Mouse (Mus musculus) frontal cortex, postnatal 25 days (tissue): ENCODE data around the gene Eme2.

Experiments used
- DNase-seq, 2 experiments: peaks; one replicate each; pipeline ENCODE4 v3.0.0; 2022; ENCODE audit warnings: low spot score in 2 of 2

Gene Eme2

DNA sequence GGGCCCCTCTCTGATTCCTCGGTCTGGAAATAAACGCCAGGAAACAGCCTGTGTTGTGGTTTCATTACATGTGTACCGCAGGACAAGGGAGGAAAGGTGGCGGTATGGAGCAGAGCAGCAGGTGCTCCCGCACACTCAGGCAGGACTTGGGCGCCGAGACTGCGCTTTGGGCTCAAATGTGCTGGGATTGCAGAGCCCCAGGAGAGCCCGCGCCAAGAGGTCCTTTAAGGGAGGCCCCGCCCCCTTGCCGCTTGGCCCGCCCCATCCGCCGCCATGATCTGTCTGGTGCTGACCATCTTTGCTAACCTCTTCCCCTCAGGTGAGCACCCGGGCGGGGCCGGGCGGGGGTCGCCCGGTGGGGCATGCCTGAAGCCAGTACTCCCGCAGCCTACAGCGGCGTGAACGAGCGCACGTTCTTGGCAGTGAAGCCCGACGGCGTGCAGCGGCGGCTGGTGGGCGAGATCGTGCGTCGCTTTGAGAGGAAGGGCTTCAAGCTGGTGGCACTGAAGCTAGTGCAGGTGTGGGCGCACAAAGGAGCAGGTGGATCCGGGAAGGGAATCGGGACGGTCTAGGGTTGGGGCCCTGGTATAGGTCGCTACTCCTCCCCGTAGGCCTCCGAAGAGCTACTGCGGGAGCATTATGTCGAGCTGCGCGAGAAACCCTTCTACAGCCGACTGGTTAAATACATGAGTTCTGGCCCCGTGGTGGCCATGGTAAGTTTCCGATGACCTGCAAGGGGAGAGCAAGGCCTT is 1.5 kb upstream of the Eme2 start, which contains the start of gene Nme3:
Gene Nme3, plus strand, starts transcription at position 260 of the 752 bp plus-strand sequence.
- DNase-seq, result peak in 1 of 2 experiments; percentile 58

DNA sequence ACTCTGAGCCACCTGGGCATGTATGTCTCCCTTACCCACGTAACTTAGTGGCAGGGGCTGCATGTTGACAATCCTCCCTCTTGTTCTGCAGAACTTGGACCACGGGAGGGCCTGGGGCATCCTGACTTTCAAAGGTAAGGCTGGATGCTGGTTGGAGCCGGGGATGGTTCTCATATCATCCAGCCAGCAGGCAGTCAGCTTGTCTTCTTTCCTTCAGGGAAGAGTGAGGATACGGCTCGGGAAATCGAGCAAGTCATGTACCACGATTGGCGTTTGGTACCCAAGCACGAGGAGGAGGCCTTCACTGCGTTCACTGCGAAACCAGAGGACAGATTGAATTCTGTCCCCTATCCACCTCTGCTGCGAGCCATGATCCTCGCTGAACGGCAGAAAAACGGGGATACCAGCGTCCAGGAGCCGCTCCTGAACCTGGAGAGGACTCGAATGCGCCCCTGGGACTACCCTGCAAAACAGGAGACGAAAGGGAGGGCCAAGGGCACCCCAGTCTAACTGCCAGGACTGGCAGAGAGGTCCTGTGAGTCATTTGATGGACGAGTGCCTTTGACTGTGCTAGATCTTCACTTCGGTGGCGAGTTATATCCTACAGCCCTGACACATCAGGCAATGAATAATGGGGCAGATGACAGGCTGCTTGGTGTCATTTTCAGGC is 819 bp upstream of the Eme2 start:
- no peak for DNase-seq

GRCm38 (mm10) chr17:24894061-24894994 is 559 bp downstream of the Eme2 start:
- DNase-seq, result no peak

GRCm38 (mm10) chr17:24893276-24893675 is 1.6 kb downstream of the Eme2 start:
- DNase-seq, result no peak

- no peak for DNase-seq
These were observed 2.1 kb downstream of the Eme2 start for GRCm38 (mm10) chr17:24892785-24893184.

- no peak for DNase-seq
These were observed 3.6 kb downstream of the Eme2 start for GRCm38 (mm10) chr17:24891321-24891720.

- no peak for DNase-seq
These were observed 4.5 kb downstream of the Eme2 start for GRCm38 (mm10) chr17:24890151-24891092.

DNA sequence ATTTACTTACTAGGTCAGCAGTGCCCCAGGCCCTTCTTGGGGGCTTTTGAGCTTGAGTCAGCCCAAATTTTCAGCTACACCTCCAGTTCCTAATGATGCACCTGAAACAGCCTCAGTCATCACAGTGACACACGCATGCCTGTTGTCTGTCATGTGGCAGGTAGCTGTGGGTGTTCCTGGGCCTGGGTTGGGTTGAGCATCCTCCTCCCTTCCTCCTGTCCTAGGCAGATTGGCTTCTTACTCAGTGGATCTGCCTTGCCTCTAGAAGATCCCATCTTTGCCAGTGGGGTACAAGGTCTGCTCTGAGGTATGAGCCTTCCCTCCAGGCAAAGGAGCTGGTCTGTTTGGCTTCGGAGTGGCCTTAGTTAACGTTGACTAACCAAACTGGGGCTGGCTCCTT is 6.0 kb downstream of the Eme2 start:
- DNase-seq, result no peak

DNA sequence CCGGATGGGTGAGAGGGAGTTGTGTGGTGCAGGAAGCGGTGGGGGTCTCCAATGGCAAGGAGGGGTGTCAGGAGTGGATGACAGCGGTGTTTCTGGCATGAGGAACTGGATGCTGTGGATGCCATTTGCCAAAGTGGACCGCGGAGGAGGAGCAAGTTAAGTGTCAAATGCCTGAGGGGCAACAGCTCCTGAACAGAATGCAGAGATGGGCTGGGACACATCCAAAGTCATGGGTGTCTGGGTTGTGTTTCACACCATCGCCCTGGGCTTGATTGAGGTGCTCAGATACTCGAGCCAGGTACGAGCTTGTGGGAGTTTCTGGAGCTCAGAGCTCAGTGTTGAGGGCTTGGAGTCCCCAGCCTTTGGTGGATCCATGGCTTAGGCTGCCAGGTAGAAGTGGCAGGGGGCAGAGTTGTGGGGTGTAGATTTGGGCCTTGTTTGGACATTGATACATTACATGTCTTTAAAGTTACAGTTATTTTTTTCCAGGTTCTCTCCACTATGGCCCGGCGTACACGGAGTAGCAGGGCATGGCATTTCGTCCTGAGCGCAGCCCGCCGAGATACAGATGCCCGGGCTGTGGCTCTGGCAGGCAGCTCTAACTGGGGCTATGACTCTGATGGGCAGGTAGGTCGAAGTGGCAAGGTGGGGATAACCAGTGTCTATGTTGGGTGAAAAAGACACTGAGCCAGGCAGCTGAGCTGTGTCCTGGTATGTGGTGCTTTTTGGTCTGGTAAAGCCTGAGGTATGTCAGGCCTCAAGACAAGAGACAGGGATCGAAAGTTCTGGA is 7.4 kb downstream of the Eme2 start:
- no peak for DNase-seq

DNA sequence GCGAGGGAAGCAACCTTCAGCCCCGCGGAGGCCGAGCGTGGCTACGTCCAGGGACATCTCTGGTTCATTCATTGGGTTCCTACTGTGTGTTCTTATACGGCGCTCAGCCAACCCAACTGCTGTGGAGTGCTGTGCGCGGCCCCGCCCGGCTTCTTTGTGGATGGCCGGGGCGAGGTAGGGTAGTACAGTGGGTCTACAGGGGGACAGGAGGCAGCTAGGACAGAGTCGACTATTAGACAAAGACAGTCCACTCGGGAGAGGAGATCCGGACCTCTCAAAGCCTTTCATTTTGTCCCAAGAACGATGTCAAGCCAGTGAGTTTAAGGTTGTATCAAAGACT is 8.0 kb downstream of the Eme2 start:
- DNase-seq, result no peak

DNA sequence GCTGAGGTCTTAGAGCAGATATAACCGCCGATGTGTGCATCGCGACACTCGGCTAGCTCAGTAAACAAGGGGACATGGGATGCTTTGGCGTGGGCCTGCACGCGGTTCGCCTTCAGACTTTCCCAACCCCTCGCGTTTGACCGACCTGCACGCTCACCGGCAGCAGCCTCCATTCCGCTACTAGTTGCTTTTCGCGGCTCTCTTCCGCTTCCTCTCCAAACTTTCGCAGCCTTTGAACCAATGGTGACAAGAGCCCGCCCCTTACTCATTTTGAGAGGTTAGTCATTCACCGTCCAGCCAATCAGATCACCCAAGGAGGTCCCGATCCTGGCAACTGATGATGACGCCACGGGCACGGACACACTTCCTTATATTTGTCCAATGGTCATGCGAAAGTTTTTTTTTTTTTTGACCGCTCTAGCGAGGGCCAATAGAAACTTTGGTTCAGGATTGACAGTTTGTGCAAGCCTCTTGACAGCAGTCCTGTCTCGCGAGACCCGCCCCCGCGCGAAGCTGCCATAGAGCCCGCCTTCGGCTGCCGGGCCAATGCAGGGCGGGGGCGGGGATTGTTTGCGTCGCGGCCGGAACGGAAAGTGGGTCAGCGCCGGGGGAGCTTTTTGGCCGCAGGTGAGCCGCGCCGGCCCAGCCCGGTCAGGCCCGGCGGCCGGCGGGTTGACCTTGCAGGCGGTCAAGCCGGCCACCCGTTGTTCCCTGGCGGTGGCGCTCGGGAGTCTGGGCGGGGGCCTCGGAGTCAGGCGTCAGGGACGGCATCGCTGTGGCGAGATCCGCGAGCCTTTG is 8.6 kb downstream of the Eme2 start, which contains the start of the genes Nubp2 and Spsb3:
Gene Nubp2, minus strand, starts transcription at position 216 of the 798 bp plus-strand sequence.
Gene Spsb3, plus strand, starts transcription at position 510 of the 798 bp plus-strand sequence.
- peak; percentile 93 to 95 for DNase-seq

GRCm38 (mm10) chr17:24885356-24886133 is 9.3 kb downstream of the Eme2 start:
- no peak for DNase-seq

DNA sequence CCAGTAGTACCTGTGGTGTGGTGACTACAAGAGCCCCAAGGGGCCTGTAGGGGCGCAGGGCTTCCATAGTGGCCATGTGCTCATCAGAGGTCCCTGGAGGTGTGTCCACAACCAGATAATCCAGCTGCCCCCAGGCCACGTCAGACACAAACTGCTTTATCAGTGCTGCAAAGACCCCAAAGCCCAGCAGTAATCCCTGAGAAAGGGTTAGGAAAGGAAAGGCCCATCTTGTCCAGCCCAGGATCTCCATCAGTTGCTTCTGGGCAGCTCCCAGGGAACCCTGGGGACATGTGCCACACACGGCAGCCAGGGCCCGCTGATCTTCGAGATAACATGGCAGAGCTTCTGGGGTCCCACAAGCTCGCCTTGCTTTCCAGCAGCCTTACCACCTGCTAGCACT is 10.5 kb downstream of the Eme2 start:
- DNase-seq, result no peak

DNA sequence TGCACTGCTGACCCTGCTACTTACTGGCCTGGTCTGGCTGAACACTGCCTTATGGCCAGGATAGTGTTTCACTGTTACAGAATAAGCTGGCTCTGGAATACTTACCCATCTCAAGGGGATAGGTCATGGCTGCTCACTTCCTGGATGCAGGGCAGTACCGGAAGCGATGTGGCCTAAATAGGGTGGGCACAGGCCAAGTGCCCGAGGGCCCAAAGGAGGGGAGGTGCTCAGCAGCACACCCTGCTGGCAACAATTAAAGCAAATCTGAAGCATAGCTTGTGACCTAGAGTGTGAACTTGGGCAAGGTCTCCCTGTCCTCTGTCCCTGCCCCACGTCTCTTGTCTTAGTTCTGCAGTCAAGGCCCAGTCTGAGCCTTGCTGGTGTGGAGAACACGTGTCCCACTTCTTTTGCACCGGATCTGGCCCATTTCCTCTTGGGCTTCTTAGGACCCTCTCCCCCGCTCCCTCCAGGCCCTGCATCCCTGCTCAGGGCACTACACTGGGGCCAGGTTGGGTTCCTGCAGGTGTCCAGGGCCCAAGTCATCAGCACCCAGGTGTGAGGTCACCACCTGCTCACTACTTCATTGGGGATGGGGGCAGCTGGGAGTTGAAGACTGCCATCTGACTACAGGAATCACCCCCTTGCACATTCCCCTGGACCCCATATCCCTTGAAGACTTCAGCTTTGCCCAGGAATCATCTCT is 13.0 kb downstream of the Eme2 start:
- DNase-seq, result no peak

GRCm38 (mm10) chr17:24878531-24878930 is 16.4 kb downstream of the Eme2 start:
- no peak for DNase-seq

DNA sequence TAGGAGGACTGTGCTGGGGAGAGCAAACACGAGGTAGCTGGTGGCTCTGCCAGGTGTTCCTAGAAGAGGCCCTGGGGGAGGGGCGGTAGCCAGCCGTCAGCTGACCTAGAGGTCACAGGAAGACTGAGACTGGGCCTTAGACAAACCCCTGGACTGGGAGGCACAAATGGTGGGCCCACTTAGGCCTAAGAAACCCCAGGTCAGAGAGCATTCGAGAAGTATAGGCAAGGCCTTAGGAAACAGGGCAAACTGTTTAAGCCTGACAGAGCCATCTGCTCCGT is 16.8 kb downstream of the Eme2 start:
- DNase-seq, result no peak

GRCm38 (mm10) chr17:24877336-24878116 is 17.4 kb downstream of the Eme2 start:
- no peak for DNase-seq
